Mouse (Mus musculus) sigmoid colon, adult 10 weeks (tissue): ENCODE results near the gene Kcnh3. TPM values are rescaled to one million over a fixed set of nuclear protein-coding genes. Genes with fewer than 3 reads are reported as not detected.

Experiments
- polyA plus RNA-seq: library from polyadenylated mRNA; stranded (reverse); fragments of 350-450 nt; fragmentation: Illumina TruSeq; extraction: RNeasy Lipid Tissue Mini Kit (QIAGEN cat#74804); gene quantifications from one replicate; pipeline ENCODE4 v1.2.3, GENCODE M21; 2014; ENCODE audit warnings: low read depth, low replicate concordance

Gene Kcnh3
- 0.66 TPM for polyA plus RNA-seq

DNA sequence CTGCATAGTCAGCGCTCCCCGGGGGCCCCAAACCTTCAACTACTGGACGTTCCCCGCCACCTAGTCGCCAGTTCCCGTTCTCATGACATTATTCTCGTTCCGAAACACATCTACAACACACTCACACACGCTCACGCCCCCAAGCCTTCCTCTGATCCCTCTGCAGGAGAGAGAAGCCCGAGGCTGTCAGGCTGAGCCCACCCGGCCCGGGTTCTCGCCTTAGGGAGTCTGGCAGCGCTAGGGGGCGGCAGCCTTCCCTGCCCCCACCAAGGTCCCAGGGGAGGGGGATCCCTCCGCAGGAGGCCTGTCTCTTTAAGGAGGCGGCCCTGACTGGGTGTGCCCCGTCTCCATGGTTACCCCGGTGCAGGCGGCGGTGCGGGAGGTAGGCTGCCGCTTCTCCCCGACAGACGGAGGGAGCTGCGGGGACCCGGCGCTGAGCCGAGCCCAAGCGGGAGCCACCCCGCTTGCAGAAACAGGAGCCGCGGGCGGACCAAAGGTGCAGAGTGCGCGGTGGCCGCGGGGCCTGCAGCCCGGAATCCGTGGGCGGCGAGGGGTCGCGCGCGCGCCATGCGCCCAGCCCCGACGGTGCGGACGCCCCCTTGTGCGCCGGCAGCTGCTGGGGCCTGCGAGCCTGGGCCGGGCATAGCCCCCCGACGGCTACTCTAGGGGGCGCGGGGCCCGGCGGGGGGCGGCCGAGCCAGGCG lies at the start of gene Kcnh3:
Gene Kcnh3 (plus strand): TSS at position 654 of the 704 bp plus-strand sequence.

DNA sequence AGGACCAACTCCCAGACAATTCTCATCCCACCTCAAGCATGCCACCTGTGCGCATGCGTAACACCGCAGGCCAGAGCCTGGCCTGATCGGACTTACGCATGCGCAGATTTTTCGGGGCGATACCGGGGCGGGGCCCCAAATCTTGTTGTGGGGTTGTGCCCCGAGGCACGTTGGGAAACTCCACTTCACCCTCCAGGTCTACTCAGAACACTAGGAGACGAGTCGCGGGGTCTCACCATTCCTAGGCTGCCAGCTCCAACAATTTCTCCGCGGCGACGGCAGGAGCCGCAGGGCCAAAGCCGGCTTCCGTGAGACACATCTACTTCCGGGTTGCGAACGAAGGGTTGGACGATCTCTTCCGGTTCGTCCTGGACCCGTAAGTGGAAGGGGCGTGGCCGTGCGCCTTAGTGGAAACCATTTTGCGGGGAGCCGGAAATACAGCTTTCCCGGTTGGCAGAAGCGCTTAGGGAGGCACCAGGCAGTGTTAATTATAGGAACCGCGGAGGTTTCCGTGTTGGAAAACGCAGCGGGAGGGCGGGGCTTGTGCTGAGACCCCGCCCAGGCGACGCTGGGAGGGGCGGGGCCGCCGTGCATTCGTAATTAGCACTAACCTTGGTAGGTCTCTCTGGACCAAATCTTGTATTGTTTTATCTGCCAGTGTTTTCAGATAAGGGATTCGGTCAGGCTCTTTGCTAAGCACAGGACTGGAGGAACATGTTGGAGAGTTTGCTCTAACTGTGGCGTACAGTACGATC lies 27.1 kb downstream of the Kcnh3 start, which contains the start of gene Mcrs1:
Gene Mcrs1 (minus strand): TSS at position 336 of the 755 bp plus-strand sequence.

Other genes starting within 250 kb of the Kcnh3 start
- gene Tuba1c, start 195.0 kb upstream of the Kcnh3 start, polyA plus RNA-seq, result 7.2 TPM
- 0.38 TPM for gene Prph, start 169.7 kb upstream of the Kcnh3 start, polyA plus RNA-seq
- gene Troap, start 150.3 kb upstream of the Kcnh3 start, polyA plus RNA-seq, result 0.85 TPM
- gene C1ql4, start 137.0 kb upstream of the Kcnh3 start, polyA plus RNA-seq, result not detected
- 12.2 TPM for gene Dnajc22, start 131.7 kb upstream of the Kcnh3 start, polyA plus RNA-seq
- 18.1 TPM for gene Spats2, start 98.9 kb upstream of the Kcnh3 start, polyA plus RNA-seq
- 2.0 TPM for gene Mcrs1, start 27.1 kb downstream of the Kcnh3 start, polyA plus RNA-seq
- 3.0 TPM for gene Prpf40b, start 70.2 kb downstream of the Kcnh3 start, polyA plus RNA-seq
- not detected for gene Fam186b, start 71.0 kb downstream of the Kcnh3 start, polyA plus RNA-seq
- gene Fmnl3, start 145.6 kb downstream of the Kcnh3 start, polyA plus RNA-seq, result 1.1 TPM
- 369 TPM for gene Tmbim6, start 168.0 kb downstream of the Kcnh3 start, polyA plus RNA-seq
- gene Nckap5l, start 232.9 kb downstream of the Kcnh3 start, polyA plus RNA-seq, result not detected
- gene Bcdin3d, start 249.9 kb downstream of the Kcnh3 start, polyA plus RNA-seq, result 2.3 TPM